Mouse (Mus musculus) retina, embryonic 14.5 days (tissue): Measurements from ENCODE around the gene Zp3.
A peak's percentile ranks its signal among the peaks of the same experiment; 100 is the strongest.

ENCODE experiments used
- DNase-seq: peaks from one replicate; pipeline ENCODE4 v3.0.0-alpha.2; 2015; ENCODE audit warnings: low spot score

Gene Zp3

GRCm38 (mm10) chr5:135979904-135980303 is at the start of gene Zp3:
Gene Zp3 (plus strand): TSS chr5:135980099.
- DNase-seq, result no peak

DNA sequence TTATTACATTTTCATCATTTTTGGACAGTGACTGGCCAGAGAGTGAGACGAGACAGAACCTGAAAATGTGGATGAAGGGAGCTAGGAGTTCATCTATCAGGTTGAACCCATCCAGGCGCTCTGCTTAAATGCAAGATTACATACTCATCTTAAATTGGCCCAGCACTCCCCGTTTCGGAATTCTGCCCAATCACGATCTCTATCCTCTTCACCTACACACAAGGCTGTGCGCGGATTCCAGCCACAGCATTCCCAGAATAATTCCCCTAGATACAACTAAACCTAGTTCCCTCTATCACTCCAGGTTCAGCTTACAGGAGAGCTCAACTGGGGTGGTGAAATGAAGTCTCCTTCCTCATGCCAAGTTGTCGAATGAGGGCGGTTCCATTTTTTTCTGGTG is 48.4 kb upstream of the Zp3 start:
- DNase-seq, result no peak

DNA sequence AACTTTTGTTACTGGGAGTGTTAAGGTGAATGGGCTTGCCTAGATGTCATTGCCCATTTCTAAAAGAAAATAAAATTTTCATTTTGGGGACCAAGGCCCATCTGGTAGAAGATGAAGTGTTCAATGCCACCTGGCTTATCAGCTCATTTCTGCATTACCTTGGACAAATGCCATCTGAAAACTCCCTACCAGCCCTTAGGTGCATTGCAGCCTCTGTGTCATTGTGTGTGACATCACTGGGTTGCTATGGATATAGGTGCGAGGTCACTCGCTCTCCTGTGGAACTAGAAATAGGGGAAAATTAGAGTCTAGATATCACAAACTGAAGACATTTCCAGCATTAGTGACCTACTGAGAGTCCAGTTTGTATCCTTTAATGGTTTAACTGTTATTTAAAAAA is 47.5 kb upstream of the Zp3 start:
- peak; percentile 16 for DNase-seq

GRCm38 (mm10) chr5:135933222-135933899 is 46.5 kb upstream of the Zp3 start:
- peak; percentile 16 for DNase-seq

- peak; percentile 83 for DNase-seq
Measured at GRCm38 (mm10) chr5:135933900-135934441, 45.9 kb upstream of the Zp3 start.

GRCm38 (mm10) chr5:135934481-135935175 is 45.3 kb upstream of the Zp3 start, which contains the start of gene Ywhag:
Gene Ywhag (minus strand): TSS chr5:135934616.
- DNase-seq, result peak; percentile 98

- no peak for DNase-seq
Measured at GRCm38 (mm10) chr5:135935176-135935523, 44.7 kb upstream of the Zp3 start.

- no peak for DNase-seq
Measured at GRCm38 (mm10) chr5:135935641-135936190, 44.2 kb upstream of the Zp3 start.

DNA sequence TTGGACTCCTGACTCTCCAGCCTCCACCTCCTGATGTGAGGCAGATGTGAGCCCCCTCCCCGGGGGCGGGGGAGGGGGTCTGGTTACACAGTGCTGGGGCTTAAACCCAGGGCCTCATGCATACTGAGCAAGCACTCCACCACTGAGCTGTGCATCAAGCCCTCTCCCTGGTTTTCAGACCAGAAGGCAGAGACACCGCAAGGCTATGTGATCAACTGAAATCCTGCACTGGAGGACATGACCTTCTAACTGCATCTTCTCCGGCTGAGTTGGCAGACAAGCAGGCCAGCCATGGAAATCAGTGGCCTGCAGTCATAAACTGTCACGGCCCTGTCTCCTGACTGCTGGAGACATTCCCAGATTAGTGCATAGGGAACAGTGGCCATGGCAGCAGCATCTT is 39.3 kb upstream of the Zp3 start:
- peak; percentile 37 for DNase-seq

GRCm38 (mm10) chr5:135942710-135943109 is 37.2 kb upstream of the Zp3 start:
- DNase-seq, result no peak

DNA sequence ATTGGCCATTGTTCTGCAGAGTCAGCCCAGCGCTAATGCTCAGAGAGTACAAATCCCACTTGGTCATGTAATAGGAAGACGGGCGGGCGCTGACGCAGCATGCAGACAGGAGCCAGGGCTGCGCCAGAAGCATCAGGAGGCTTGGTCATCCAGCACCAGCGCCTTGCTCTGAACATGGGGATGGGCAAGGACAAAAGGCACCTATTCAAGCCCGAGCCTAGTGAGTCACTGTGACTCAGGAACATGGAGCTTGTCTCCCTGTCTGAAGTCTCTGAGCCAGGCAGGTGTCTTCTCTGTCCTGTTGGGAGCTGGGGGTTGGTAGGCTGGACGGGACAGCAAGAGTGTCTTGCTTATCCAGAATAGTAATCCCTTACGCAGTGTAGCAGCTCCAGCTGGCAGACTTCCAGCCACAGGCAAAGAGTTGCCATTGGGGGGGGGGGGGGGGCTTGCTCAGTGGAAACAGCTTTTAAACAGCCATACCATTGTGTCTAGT is 33.9 kb upstream of the Zp3 start:
- DNase-seq, result no peak

DNA sequence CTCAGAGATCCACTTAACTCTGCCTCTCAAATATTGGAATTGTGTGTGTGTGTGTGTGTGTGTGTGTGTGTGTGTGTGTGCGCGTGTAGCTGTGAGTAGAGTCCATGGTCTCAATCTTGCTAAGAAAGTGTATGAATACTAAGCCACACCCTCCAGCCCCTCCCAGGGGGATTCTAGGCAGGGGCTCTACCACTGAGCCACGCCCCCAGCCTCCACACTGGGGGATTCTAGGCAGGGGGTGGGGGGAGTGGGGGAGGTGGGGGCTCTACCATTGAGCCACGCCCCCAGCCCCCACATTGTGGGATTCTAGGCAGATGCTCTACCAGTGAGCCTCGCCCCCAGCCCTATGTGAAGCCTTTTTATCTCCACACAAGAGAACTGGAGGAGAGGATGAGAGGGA is 33.3 kb upstream of the Zp3 start:
- DNase-seq, result no peak

DNA sequence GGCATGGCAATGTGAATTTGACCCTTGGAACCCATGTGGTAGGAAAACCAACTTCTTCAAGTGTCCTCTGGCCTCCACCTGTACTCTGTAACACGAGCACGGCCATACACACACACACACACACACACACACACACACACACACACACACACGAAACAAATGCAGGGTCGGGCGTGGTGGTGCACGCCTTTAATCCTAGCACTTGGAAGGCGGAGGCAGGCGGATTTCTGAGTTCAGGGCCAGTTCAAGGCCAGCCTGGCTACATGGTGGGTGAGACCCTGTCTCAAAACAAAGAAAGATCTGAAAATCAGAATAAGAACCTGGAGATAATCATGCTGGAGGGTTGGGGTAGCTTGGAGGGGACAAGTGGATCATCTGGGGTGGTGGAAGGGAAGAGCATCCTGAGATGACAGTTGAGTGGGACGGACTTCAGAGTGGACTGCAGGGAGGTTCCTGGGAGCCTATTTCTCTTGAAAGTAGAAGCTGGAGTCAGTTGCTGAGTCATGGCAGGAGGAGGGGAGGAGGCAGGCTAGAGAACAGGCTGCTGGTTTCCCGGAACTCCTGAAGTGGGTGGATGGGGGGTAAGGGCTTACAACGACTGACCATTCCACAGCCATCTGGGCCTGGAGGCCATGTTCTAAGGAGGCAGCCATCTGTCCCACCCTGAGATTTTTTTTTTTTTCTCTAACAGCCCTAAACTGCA is 29.0 kb upstream of the Zp3 start:
- DNase-seq, result no peak

DNA sequence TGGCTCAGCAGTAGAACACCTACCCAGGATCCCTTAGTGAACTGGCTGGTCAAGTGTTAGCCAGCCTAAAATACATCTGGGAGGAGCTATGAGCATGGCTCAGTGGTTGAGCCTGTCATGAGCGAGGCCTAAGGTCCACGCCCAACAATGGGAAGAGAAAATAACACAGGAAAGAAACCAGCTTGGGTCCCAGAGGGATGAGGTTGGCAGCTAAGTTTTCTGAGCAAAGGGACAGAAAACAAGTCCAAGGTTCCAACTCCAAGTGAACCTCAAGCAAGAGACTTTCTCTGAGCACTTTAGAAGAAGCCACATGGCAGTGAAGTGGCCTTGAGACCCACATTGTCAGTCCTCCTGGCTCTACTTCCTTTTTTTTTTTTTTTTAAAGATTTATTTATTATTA is 28.2 kb upstream of the Zp3 start:
- DNase-seq, result no peak

DNA sequence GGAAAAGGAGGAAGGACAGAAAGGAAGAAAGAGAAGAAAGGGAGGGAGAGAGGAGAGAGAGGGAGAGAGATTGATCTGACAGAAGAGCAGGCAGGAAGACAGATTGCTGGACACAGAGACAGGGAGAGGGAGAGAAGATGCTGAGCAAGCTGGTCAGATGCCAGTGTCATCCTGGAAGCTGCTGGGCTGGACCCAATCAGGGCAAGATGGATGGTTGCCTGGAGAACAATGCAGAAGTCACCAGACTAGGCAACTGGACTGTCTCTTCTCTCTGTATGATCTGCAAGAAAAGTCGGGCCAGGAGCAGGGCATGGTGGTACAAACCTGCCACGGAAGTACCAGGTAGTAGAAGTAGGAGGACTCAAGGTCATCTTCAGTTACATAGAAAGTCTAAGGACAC is 27.1 kb upstream of the Zp3 start:
- no peak for DNase-seq

- no peak for DNase-seq
Measured at GRCm38 (mm10) chr5:135956300-135957206, 23.3 kb upstream of the Zp3 start.

DNA sequence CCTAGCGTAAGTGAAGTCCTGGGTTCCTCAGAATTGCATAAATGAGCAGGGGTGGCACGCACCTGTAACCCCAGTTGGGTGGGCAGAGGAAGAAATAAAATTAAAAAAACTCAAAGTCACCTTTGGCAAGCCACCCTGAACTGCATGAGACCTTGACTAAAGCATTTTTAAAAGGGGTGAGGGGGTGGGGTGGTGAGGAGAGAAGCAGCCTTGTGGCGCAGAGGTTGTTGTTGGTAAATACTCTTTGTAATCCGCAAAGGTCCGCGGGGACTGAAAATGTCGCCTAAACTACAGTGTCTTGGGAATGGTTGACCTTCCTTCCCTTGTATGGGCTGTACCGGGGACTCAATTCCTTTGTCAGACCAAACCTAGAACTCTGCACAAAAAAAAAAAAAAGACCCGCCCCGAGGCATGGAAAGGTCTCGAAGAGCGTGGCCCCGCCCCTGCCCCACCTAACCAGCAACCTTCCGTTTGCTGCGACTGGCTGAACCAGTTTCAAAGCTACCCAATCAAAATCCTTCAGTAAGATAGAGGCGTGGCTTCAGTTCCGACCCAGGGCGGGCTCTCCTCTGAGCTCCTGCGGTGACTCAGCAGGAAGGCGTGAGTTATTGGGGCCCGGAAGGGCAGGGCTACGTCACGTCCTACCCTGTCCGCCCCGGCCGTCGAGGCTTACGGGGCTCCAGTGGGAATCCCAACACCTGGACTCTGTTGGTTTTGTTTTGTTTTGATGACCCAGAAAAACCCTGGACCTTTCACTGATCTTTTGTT is 22.5 kb upstream of the Zp3 start:
- DNase-seq, result peak; percentile 97

DNA sequence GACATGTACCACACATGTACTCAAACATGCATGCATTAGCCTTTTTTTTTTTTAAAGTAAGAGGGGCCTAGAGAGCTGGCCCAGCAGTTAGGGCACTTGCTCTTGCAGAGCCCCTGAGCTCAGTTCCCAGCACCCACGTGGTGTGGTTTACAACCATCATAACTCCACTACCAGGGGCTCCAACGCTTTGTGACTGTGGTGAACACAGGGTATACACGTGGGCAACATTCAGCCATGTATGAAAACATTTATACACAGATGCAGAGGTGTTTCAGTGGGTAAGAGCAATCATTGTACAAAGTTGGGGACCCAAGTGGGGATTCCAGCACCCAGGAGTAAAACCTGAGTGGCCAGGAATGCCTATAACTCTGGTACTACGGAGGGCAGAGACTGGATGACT is 21.5 kb upstream of the Zp3 start:
- DNase-seq, result no peak

DNA sequence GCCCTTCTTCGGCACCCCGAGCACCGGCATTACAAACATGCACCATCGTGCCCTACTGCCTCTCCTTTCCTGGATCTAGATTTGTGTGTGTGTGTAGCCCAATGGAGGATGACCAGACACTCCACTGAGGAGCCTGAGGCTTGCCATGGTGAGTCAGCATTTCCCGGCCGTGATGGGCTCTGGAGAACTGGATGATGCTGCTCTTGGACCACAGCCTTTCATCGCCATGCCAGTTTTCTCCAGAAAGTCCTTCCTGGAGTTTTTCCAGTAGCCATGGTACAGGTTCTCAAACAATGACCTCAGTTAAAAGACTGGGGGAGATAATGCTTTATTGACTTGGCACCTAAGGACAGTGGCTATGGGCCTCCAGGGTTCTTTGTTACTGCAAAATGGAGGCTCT is 20.0 kb upstream of the Zp3 start:
- DNase-seq, result no peak

DNA sequence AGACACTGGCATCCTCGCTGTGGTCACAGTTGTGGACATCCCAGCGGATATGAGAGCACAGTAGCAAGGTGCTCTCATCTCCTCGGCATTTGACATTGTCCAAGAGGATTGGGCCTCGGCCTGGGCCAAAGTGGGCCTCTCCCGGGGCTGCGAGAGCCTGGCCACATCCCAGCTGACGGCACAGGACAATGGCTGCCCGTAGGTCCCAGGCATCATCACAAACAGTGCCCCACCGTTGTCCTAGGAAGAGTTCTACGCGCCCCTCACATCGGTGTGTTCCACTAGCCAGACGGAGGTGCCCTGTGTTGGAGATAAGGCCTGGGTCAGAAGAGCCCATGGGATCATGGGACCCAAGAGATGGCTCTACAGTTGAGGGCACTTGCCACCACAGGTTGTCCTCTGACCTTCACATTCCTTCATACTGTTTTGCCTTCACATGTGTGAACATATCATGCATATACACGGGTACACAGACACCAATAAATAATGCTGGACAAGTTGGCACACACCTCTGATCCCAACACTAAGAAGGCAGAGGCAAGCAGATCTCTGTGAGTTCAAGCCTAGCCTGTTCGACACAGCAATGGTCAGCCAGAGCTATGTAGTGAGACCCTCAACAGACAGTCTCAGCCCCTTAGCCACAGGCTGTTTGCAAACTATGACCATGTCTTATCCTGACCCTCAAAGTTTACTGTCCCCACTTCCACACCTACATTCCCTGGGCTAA is 18.8 kb upstream of the Zp3 start:
- DNase-seq, result no peak
